31 mouse cellular contexts compared by ENCODE assay signal in the genomic region with DNA sequence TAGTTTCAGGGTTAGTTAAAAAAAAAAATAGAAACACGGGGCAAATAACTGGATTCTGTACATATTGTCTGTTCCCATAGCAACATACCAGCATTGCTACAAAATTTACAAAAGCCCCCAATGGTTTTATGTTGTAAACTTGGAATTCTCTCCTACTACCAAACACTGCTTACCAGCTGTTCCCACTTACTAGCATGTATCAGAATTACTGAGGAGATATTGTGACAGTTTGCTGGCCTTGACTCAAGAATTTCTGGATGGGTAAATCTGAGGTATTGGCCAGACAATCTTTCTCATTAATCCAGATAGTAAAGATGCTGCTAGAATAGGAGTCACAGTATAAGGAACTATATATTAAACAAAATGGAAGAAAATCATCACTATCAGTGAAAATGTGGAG.
DNase-seq lines count a peak whose midpoint lies in the region; ATAC-seq and TF ChIP-seq lines count a peak whose summit lies in the region.
"Had no signal": no experiment of that assay in that cellular context is flagged by ENCODE, and none has a peak within 500 bp of the region (broad histone marks: within the 10 kb centered on the region; RNA-seq: fewer than 3 reads in every experiment).

No protein-coding gene starts in this region.

- no peaks in the 10 kb centered on the region for H3K9me3 ChIP-seq in hindbrain, embryonic 16.5 days (ENCODE audit: control insufficient read depth, low read length)
- no peaks in the 10 kb centered on the region for H3K9me3 ChIP-seq in hindbrain, embryonic 12.5 days (replicated peaks)
- H3K9me3 ChIP-seq in midbrain, postnatal 0 days (ENCODE audit: low read length) = no peaks in the 10 kb centered on the region
- H3K9me3 ChIP-seq in midbrain, embryonic 11.5 days (ENCODE audit: control insufficient read depth, low read length) = no peaks in the 10 kb centered on the region
- no peaks in the 10 kb centered on the region for H3K9me3 ChIP-seq in forebrain, postnatal 0 days (ENCODE audit: low read length)
- H3K9me3 ChIP-seq: embryonic facial prominence, embryonic 15.5 days; heart, embryonic 10.5 days; heart, embryonic 15.5 days; kidney, embryonic 15.5 days; limb, embryonic 13.5 days; liver, embryonic 12.5 days; neural tube, embryonic 12.5 days; stomach, embryonic 15.5 days had no signal

- H3K36me3 ChIP-seq in hindbrain, embryonic 16.5 days (ENCODE audit: control insufficient read depth, insufficient read depth, low read length) = no peaks in the 10 kb centered on the region
- H3K36me3 ChIP-seq in hindbrain, embryonic 12.5 days = no peaks in the 10 kb centered on the region
- H3K36me3 ChIP-seq in midbrain, postnatal 0 days (ENCODE audit: insufficient read depth, low read length) = no peaks in the 10 kb centered on the region
- H3K36me3 ChIP-seq in midbrain, embryonic 11.5 days (ENCODE audit: control insufficient read depth, insufficient read depth, low read length) = no peaks in the 10 kb centered on the region; the same call in 1 of the 2 replicates
- no peaks in the 10 kb centered on the region for H3K36me3 ChIP-seq in forebrain, postnatal 0 days (ENCODE audit: insufficient read depth)
- H3K36me3 ChIP-seq: embryonic facial prominence, embryonic 15.5 days; heart, embryonic 10.5 days; heart, embryonic 15.5 days; kidney, embryonic 15.5 days; limb, embryonic 13.5 days; liver, embryonic 12.5 days; neural tube, embryonic 12.5 days; stomach, embryonic 15.5 days had no signal

- no peaks in the 10 kb centered on the region for H3K4me1 ChIP-seq in hindbrain, embryonic 16.5 days (ENCODE audit: control insufficient read depth, insufficient read depth, low read depth, low read length)
- H3K4me1 ChIP-seq in hindbrain, embryonic 12.5 days = no peaks in the 10 kb centered on the region
- no peaks in the 10 kb centered on the region for H3K4me1 ChIP-seq in midbrain, postnatal 0 days (ENCODE audit: insufficient read depth, low read length)
- H3K4me1 ChIP-seq in midbrain, embryonic 11.5 days (ENCODE audit: control insufficient read depth, insufficient read depth, low read length) = no peaks in the 10 kb centered on the region
- no peaks in the 10 kb centered on the region for H3K4me1 ChIP-seq in forebrain, postnatal 0 days (ENCODE audit: insufficient read depth)
- H3K4me1 ChIP-seq: embryonic facial prominence, embryonic 15.5 days; heart, embryonic 10.5 days; heart, embryonic 15.5 days; kidney, embryonic 15.5 days; limb, embryonic 13.5 days; liver, embryonic 12.5 days; neural tube, embryonic 12.5 days; stomach, embryonic 15.5 days had no signal

- peak; percentile 48; the same call in 1 of the 2 replicates for ATAC-seq in hindbrain, embryonic 16.5 days
- no peak for ATAC-seq in hindbrain, embryonic 12.5 days (ENCODE audit: low FRiP score)
- ATAC-seq in midbrain, postnatal 0 days (ENCODE audit: low FRiP score) = no peak
- no peak for ATAC-seq in midbrain, embryonic 11.5 days (ENCODE audit: low FRiP score)
- no peak for ATAC-seq in forebrain, postnatal 0 days
- ATAC-seq: liver, embryonic 12.5 days; liver, postnatal 0 days; lung, postnatal 0 days; midbrain, embryonic 16.5 days had no signal

- H3K27ac ChIP-seq in hindbrain, embryonic 16.5 days (ENCODE audit: low read depth, low read length) = no peak overlapping the region
- H3K27ac ChIP-seq in hindbrain, embryonic 12.5 days = no peak overlapping the region
- H3K27ac ChIP-seq in midbrain, postnatal 0 days (ENCODE audit: low read depth, low read length) = no peak overlapping the region
- H3K27ac ChIP-seq in midbrain, embryonic 11.5 days (ENCODE audit: low read depth, low read length) = no peak overlapping the region
- H3K27ac ChIP-seq in forebrain, postnatal 0 days (ENCODE audit: low read depth, low read length) = no peak overlapping the region
- H3K27ac ChIP-seq: embryonic facial prominence, embryonic 15.5 days; heart, embryonic 10.5 days; heart, embryonic 15.5 days; hindbrain, embryonic 14.5 days; kidney, embryonic 15.5 days; layer of hippocampus, adult 2 months; limb, embryonic 13.5 days; liver, embryonic 12.5 days; macrophage; neural tube, embryonic 12.5 days; stomach, embryonic 15.5 days had no signal

- no peak for TF ChIP-seq CTCF in midbrain, postnatal 0 days (IDR thresholded peaks at IDR 0.05)
- no peak for TF ChIP-seq CTCF in forebrain, postnatal 0 days (IDR thresholded peaks at IDR 0.05; ENCODE audit: low read depth)

- DNase-seq in cerebellum, postnatal 14 days = peak; percentile 9 to 12
- DNase-seq in cerebellum, postnatal 36 days = no peak
- peak; percentile 62 for DNase-seq in midbrain, postnatal 0 days (ENCODE audit: low spot score)
- DNase-seq in midbrain, embryonic 11.5 days (ENCODE audit: low spot score, missing footprints) = no peak
- DNase-seq in forebrain, postnatal 0 days = peak; percentile 14
- no peak for DNase-seq in kidney, postnatal 25 days
- DNase-seq: adrenal gland, postnatal 25 days; cerebellum, adult 2 months; gastrocnemius, postnatal 25 days; heart, adult 11 months; kidney, adult 18-20 months; kidney, postnatal 36 days; liver, postnatal 0 days; thymus, postnatal 14 days had no signal

- no peaks in the 10 kb centered on the region for H3K27me3 ChIP-seq in hindbrain, embryonic 16.5 days (replicated peaks; ENCODE audit: control insufficient read depth, insufficient read depth, low read length)
- no peaks in the 10 kb centered on the region for H3K27me3 ChIP-seq in hindbrain, embryonic 12.5 days
- no peaks in the 10 kb centered on the region for H3K27me3 ChIP-seq in midbrain, postnatal 0 days (ENCODE audit: insufficient read depth, low read length)
- no peaks in the 10 kb centered on the region for H3K27me3 ChIP-seq in midbrain, embryonic 11.5 days (ENCODE audit: control insufficient read depth, insufficient read depth, low read length)
- no peaks in the 10 kb centered on the region for H3K27me3 ChIP-seq in forebrain, postnatal 0 days (ENCODE audit: insufficient read depth, low read length)
- H3K27me3 ChIP-seq: embryonic facial prominence, embryonic 15.5 days; heart, embryonic 15.5 days; kidney, embryonic 15.5 days; limb, embryonic 13.5 days; liver, embryonic 12.5 days; neural tube, embryonic 12.5 days; stomach, embryonic 15.5 days had no signal

- 38% methylated on average over 1 of the region's 1 CpGs for WGBS in hindbrain, embryonic 16.5 days
- 73% methylated on average over 1 of the region's 1 CpGs for WGBS in hindbrain, embryonic 12.5 days
- WGBS in midbrain, postnatal 0 days = 54% methylated on average over 1 of the region's 1 CpGs
- 77% methylated on average over 1 of the region's 1 CpGs for WGBS in midbrain, embryonic 11.5 days
- 29% methylated on average over 1 of the region's 1 CpGs for WGBS in forebrain, postnatal 0 days

- H3K4me2 ChIP-seq in hindbrain, embryonic 16.5 days (ENCODE audit: low read length) = no peak overlapping the region
- H3K4me2 ChIP-seq in hindbrain, embryonic 12.5 days (replicated peaks) = no peak overlapping the region
- H3K4me2 ChIP-seq in midbrain, postnatal 0 days (ENCODE audit: low read depth, low read length, poor library complexity, severe bottlenecking) = no peak overlapping the region
- no peak overlapping the region for H3K4me2 ChIP-seq in midbrain, embryonic 11.5 days
- no peak overlapping the region for H3K4me2 ChIP-seq in forebrain, postnatal 0 days (ENCODE audit: low read depth)
- H3K4me2 ChIP-seq: embryonic facial prominence, embryonic 15.5 days; heart, embryonic 15.5 days; hindbrain, embryonic 14.5 days; kidney, embryonic 15.5 days; limb, embryonic 13.5 days; liver, embryonic 12.5 days; neural tube, embryonic 12.5 days; stomach, embryonic 15.5 days had no signal

- no peak overlapping the region for H3K9ac ChIP-seq in hindbrain, embryonic 16.5 days (ENCODE audit: low read depth, low read length)
- H3K9ac ChIP-seq in hindbrain, embryonic 12.5 days = no peak overlapping the region
- H3K9ac ChIP-seq in midbrain, postnatal 0 days (replicated peaks; ENCODE audit: low read length, poor library complexity, severe bottlenecking) = no peak overlapping the region
- no peak overlapping the region for H3K9ac ChIP-seq in midbrain, embryonic 11.5 days (ENCODE audit: low read length)
- H3K9ac ChIP-seq in forebrain, postnatal 0 days = no peak overlapping the region
- H3K9ac ChIP-seq: embryonic facial prominence, embryonic 15.5 days; heart, embryonic 15.5 days; hindbrain, embryonic 14.5 days; kidney, embryonic 15.5 days; limb, embryonic 13.5 days; liver, embryonic 12.5 days; liver, postnatal 0 days; neural tube, embryonic 12.5 days; stomach, embryonic 15.5 days had no signal

- no peak overlapping the region for H3K4me3 ChIP-seq in hindbrain, embryonic 16.5 days (ENCODE audit: low read length)
- no peak overlapping the region for H3K4me3 ChIP-seq in hindbrain, embryonic 12.5 days
- H3K4me3 ChIP-seq in midbrain, postnatal 0 days (ENCODE audit: low read depth, low read length) = no peak overlapping the region
- H3K4me3 ChIP-seq in midbrain, embryonic 11.5 days (ENCODE audit: low read depth, low read length) = no peak overlapping the region
- H3K4me3 ChIP-seq in forebrain, postnatal 0 days (ENCODE audit: low read depth, low read length) = no peak overlapping the region
- H3K4me3 ChIP-seq: embryonic facial prominence, embryonic 15.5 days; heart, embryonic 10.5 days; heart, embryonic 15.5 days; kidney, embryonic 15.5 days; layer of hippocampus, adult 2 months; left cerebral cortex, adult 2 months; limb, embryonic 13.5 days; liver, embryonic 12.5 days; myocyte; neural tube, embryonic 12.5 days; stomach, embryonic 15.5 days had no signal

Comparison
In these comparisons a context has a peak if more than half of its experiments do, and no peak if none do; other contexts are left out.
1. DNase-seq: peak in cerebellum, postnatal 14 days (2 of 2), midbrain, postnatal 0 days (single experiment) and forebrain, postnatal 0 days (single experiment); none in cerebellum, postnatal 36 days (0 of 2), midbrain, embryonic 11.5 days (single experiment) and kidney, postnatal 25 days (0 of 2).